ENCODE assay signal across 11 mouse cellular contexts in the genomic region with DNA sequence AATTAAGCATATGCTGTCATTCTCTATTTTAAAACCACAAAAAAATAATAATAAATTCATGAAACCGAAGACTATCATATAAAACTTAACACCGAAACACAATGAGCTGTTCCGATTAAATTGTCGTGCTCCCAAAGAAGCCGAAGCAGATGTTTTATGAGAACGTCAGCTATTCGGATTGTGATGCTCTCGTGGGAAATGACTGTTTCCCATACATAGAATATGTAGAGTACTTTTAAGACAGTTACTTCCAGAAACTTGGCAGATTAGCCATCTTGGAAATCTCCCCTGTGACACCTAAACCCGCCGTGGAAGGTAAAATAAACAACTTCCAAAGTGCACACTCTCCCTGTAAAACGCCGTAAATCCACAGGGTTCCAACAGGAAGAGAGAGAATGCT.
A peak's percentile ranks its signal among the peaks of the same experiment; 100 is the strongest.
DNase-seq lines count a peak whose midpoint lies in the region; ATAC-seq lines count a peak whose summit lies in the region.
"Had no signal": no experiment of that assay in that cellular context is flagged by ENCODE, and none has a peak within 500 bp of the region (broad histone marks: within the 10 kb centered on the region; RNA-seq: fewer than 3 reads in every experiment).

No protein-coding gene starts in this region.

- no peak overlapping the region for H3K4me3 ChIP-seq in heart, embryonic 16.5 days (ENCODE audit: low read length)
- H3K4me3 ChIP-seq in heart, embryonic 12.5 days = no peak overlapping the region
- H3K4me3 ChIP-seq in lung, embryonic 15.5 days = no peak overlapping the region
- H3K4me3 ChIP-seq in intestine, embryonic 14.5 days (ENCODE audit: low read depth, low read length) = no peak overlapping the region
- peak overlapping the region; percentile 8; the same call in 1 of the 2 replicates for H3K4me3 ChIP-seq in neural tube, embryonic 15.5 days (replicated peaks)
- no peak overlapping the region for H3K4me3 ChIP-seq in forebrain, embryonic 11.5 days (ENCODE audit: low read depth, low read length)
- H3K4me3 ChIP-seq: forebrain, embryonic 10.5 days had no signal

- no peak overlapping the region for H3K4me2 ChIP-seq in heart, embryonic 16.5 days (ENCODE audit: low read depth, low read length)
- no peak overlapping the region for H3K4me2 ChIP-seq in heart, embryonic 12.5 days
- H3K4me2 ChIP-seq in lung, embryonic 15.5 days = no peak overlapping the region
- H3K4me2 ChIP-seq in intestine, embryonic 14.5 days (ENCODE audit: low read length) = peak overlapping the region; percentile 32
- peak overlapping the region; percentile 50 for H3K4me2 ChIP-seq in neural tube, embryonic 15.5 days
- H3K4me2 ChIP-seq in forebrain, embryonic 11.5 days (ENCODE audit: low read depth, low read length, severe bottlenecking) = no peak overlapping the region

- H3K27me3 ChIP-seq in heart, embryonic 16.5 days (ENCODE audit: control insufficient read depth, insufficient read depth, low read length) = no peaks in the 10 kb centered on the region
- H3K27me3 ChIP-seq in heart, embryonic 12.5 days (replicated peaks) = no peaks in the 10 kb centered on the region
- no peaks in the 10 kb centered on the region for H3K27me3 ChIP-seq in lung, embryonic 15.5 days
- no peaks in the 10 kb centered on the region for H3K27me3 ChIP-seq in intestine, embryonic 14.5 days (replicated peaks; ENCODE audit: control insufficient read depth, insufficient read depth, low read length)
- H3K27me3 ChIP-seq in neural tube, embryonic 15.5 days (replicated peaks) = no peaks in the 10 kb centered on the region
- H3K27me3 ChIP-seq in forebrain, embryonic 11.5 days (ENCODE audit: control insufficient read depth, insufficient read depth, low read length) = no peaks in the 10 kb centered on the region

- H3K4me1 ChIP-seq in heart, embryonic 16.5 days (ENCODE audit: control insufficient read depth, insufficient read depth, low read length) = no peaks in the 10 kb centered on the region
- no peaks in the 10 kb centered on the region for H3K4me1 ChIP-seq in heart, embryonic 12.5 days (replicated peaks)
- no peaks in the 10 kb centered on the region for H3K4me1 ChIP-seq in lung, embryonic 15.5 days
- H3K4me1 ChIP-seq in intestine, embryonic 14.5 days (replicated peaks; ENCODE audit: control insufficient read depth, insufficient read depth, low read length) = peaks cover 6% of the 10 kb centered on the region; the same call in 1 of the 2 replicates
- H3K4me1 ChIP-seq in neural tube, embryonic 15.5 days = 0 out of 2 replicates have a peak, but pooled peaks cover 6% of the 10 kb centered on the region
- H3K4me1 ChIP-seq in forebrain, embryonic 11.5 days (replicated peaks; ENCODE audit: control insufficient read depth, insufficient read depth, low read length) = no peaks in the 10 kb centered on the region
- H3K4me1 ChIP-seq: forebrain, embryonic 10.5 days had no signal

- 57% methylated on average over 12 of the region's 12 CpGs for WGBS in heart, embryonic 16.5 days
- 69% methylated on average over 12 of the region's 12 CpGs for WGBS in heart, embryonic 12.5 days
- 53% methylated on average over 12 of the region's 12 CpGs for WGBS in lung, embryonic 15.5 days
- WGBS in intestine, embryonic 14.5 days = 37% methylated on average over 12 of the region's 12 CpGs
- 31% methylated on average over 12 of the region's 12 CpGs for WGBS in neural tube, embryonic 15.5 days
- 86% methylated on average over 12 of the region's 12 CpGs for whole genome bisulfite sequencing in forebrain, embryonic 11.5 days

- H3K36me3 ChIP-seq in heart, embryonic 16.5 days (ENCODE audit: control insufficient read depth, insufficient read depth) = no peaks in the 10 kb centered on the region
- no peaks in the 10 kb centered on the region for H3K36me3 ChIP-seq in heart, embryonic 12.5 days
- H3K36me3 ChIP-seq in lung, embryonic 15.5 days = no peaks in the 10 kb centered on the region
- H3K36me3 ChIP-seq in intestine, embryonic 14.5 days (ENCODE audit: control insufficient read depth, insufficient read depth, low read length) = no peaks in the 10 kb centered on the region
- H3K36me3 ChIP-seq in neural tube, embryonic 15.5 days = no peaks in the 10 kb centered on the region
- no peaks in the 10 kb centered on the region for H3K36me3 ChIP-seq in forebrain, embryonic 11.5 days (ENCODE audit: control insufficient read depth, insufficient read depth, low read length)
- H3K36me3 ChIP-seq: forebrain, embryonic 10.5 days had no signal

- no peak for ATAC-seq in heart, embryonic 16.5 days (replicated peaks; ENCODE audit: extremely low read depth, insufficient read depth, low FRiP score)
- no peak for ATAC-seq in heart, embryonic 12.5 days (ENCODE audit: insufficient number of reproducible peaks, low FRiP score)
- no peak for ATAC-seq in lung, embryonic 15.5 days (ENCODE audit: borderline replicate concordance, extremely low read depth, low FRiP score, low TSS enrichment)
- ATAC-seq in intestine, embryonic 14.5 days (replicated peaks; ENCODE audit: low FRiP score, low TSS enrichment, low read depth) = no peak
- ATAC-seq in neural tube, embryonic 15.5 days (ENCODE audit: low FRiP score) = peak; percentile 35; the same call in 1 of the 2 replicates
- no peak for ATAC-seq in forebrain, embryonic 11.5 days (replicated peaks; ENCODE audit: low FRiP score)

- peaks cover 3% of the 10 kb centered on the region; the same call in 1 of the 2 replicates for H3K9me3 ChIP-seq in heart, embryonic 16.5 days (replicated peaks; ENCODE audit: control insufficient read depth, low read length)
- H3K9me3 ChIP-seq in heart, embryonic 12.5 days (replicated peaks) = peaks cover 5% of the 10 kb centered on the region
- H3K9me3 ChIP-seq in lung, embryonic 15.5 days = no peaks in the 10 kb centered on the region
- no peaks in the 10 kb centered on the region for H3K9me3 ChIP-seq in intestine, embryonic 14.5 days (ENCODE audit: control insufficient read depth, low read length)
- no peaks in the 10 kb centered on the region for H3K9me3 ChIP-seq in neural tube, embryonic 15.5 days (replicated peaks)
- H3K9me3 ChIP-seq in forebrain, embryonic 11.5 days (ENCODE audit: control insufficient read depth, low read length) = no peaks in the 10 kb centered on the region
- H3K9me3 ChIP-seq: forebrain, embryonic 10.5 days had no signal

- H3K9ac ChIP-seq in heart, embryonic 16.5 days (ENCODE audit: low read length) = no peak overlapping the region
- no peak overlapping the region for H3K9ac ChIP-seq in heart, embryonic 12.5 days
- no peak overlapping the region for H3K9ac ChIP-seq in lung, embryonic 15.5 days
- no peak overlapping the region for H3K9ac ChIP-seq in intestine, embryonic 14.5 days (ENCODE audit: low read length)
- H3K9ac ChIP-seq in neural tube, embryonic 15.5 days (replicated peaks) = no peak overlapping the region
- H3K9ac ChIP-seq in forebrain, embryonic 11.5 days (ENCODE audit: low read length) = no peak overlapping the region
- H3K9ac ChIP-seq: liver, embryonic 14.5 days had no signal

- DNase-seq in lung, postnatal 4 days = no peak
- DNase-seq in intestine, embryonic 14.5 days (ENCODE audit: low spot score) = no peak
- no peak for DNase-seq in forebrain, embryonic 11.5 days (ENCODE audit: low spot score)
- no peak for DNase-seq in adrenal gland, postnatal 25 days
- DNase-seq: cerebellum, postnatal 25 days had no signal

- peak overlapping the region; percentile 75 for H3K27ac ChIP-seq in heart, embryonic 16.5 days (ENCODE audit: low read length)
- no peak overlapping the region for H3K27ac ChIP-seq in heart, embryonic 12.5 days (ENCODE audit: poor library complexity, severe bottlenecking)
- H3K27ac ChIP-seq in lung, embryonic 15.5 days = peak overlapping the region; percentile 83
- peak overlapping the region; percentile 72 for H3K27ac ChIP-seq in intestine, embryonic 14.5 days (ENCODE audit: low read depth)
- peak overlapping the region; percentile 23; the same call in 1 of the 2 replicates for H3K27ac ChIP-seq in neural tube, embryonic 15.5 days (replicated peaks)
- H3K27ac ChIP-seq in forebrain, embryonic 11.5 days (ENCODE audit: low read depth, low read length) = no peak overlapping the region
- H3K27ac ChIP-seq: forebrain, embryonic 10.5 days; liver, embryonic 14.5 days had no signal

Comparison
In these comparisons a context has a peak if more than half of its experiments do, and no peak if none do; other contexts are left out.
1. H3K27ac ChIP-seq: peak in heart, embryonic 16.5 days (single experiment), lung, embryonic 15.5 days (single experiment), intestine, embryonic 14.5 days (single experiment) and neural tube, embryonic 15.5 days (single experiment); none in heart, embryonic 12.5 days (single experiment) and forebrain, embryonic 11.5 days (single experiment).
2. H3K4me2 ChIP-seq: peak in intestine, embryonic 14.5 days (single experiment) and neural tube, embryonic 15.5 days (single experiment); none in heart, embryonic 16.5 days (single experiment), heart, embryonic 12.5 days (single experiment), lung, embryonic 15.5 days (single experiment) and forebrain, embryonic 11.5 days (single experiment).